Mouse (Mus musculus) liver, postnatal 0 days (tissue): ENCODE data around the gene Trafd1.

Experiments used
- CTCF ChIP-seq: sonication (generic); IDR thresholded peaks from 2 replicates; pipeline ENCODE4 v1.5.1; 2016; ENCODE audit warnings: antibody characterized with exemption, low read depth
- EP300 ChIP-seq: IDR thresholded peaks from 2 replicates; pipeline ENCODE4 v1.6.1; 2016; ENCODE audit warnings: antibody characterized with exemption, low read depth, mild to moderate bottlenecking

DNA sequence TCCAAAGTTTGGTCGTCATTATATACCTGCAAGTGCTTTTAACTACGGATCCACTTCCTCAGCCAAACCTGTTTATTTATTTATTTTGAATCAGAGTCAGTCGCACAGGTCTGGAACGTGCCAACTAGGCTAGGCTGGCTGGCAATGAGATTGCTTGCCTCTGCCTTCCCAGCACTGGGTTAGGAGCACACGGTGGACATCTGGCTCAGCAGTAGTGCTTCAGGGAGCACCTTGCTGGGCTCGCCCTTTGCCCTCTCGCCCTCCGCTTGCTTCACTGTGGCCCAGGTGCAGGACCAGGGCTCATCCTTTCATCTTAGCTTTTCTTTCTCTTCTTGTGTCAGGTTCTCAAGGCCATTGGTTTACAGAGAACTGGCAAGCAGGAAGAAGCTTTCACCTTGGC, 22.4 kb upstream of the Trafd1 start:
- TF ChIP-seq CTCF (no peak), EP300 (no peak)
